Mouse (Mus musculus): Measurements from ENCODE around the gene Slain1.

Slain1 gene

GRCm38 (mm10) chr14:103649896-103650334 lies at the start of gene Slain1:
TSS of gene Slain1 (plus strand) at chr14:103650228.
- DNase-seq = peak; percentile 98 to 99

GRCm38 (mm10) chr14:103608063-103608462 lies 42.0 kb upstream of the Slain1 start:
- no peak for DNase-seq

DNA sequence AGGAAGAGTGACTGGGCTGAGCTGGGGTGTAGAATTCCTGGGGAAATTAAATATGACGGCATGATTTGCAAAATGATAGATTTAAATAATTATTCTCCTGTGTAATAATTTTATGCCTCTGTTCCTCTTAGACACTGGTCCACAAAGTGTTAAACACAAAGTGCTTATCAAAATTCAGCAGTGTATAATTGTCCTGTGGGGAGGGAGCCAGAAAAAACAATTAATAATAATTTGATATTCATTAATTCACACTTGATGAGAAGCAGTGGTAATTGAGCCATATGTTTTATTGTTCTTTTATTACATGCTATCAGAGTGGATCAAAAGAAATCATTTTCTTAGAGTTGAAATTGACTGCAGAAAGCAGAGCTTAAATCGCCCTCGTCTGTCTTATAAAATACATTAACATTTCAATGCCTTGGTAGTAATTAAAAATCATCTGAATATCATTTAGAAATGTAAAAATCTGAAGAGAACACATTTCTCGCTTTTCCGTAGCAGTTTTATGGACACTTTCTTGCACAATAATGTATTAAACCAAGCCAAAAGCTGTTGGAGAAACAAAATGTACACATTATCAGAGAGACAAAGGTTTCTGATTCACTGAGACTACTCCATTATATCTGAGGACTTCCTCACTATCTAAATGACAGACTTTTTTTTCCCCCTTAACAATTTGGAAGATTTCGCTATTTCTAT lies 36.3 kb upstream of the Slain1 start:
- DNase-seq = no peak

DNA sequence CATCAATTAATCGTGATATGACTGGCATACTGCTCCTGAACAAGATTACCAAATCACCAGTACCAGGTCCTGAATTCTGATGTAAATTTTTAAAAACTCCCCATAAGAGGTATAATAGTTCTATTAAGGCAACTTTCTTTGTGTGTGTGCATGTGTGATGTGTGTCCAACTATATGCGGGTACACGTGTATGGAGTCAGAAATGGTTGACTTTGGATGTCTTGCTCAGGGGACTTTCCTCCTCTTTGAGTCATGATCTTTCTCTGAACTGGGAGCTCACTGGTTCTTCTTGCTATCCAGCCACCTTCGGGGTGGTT lies 35.8 kb upstream of the Slain1 start:
- DNase-seq = no peak

GRCm38 (mm10) chr14:103619756-103620155 lies 30.3 kb upstream of the Slain1 start:
- DNase-seq = no peak

DNA sequence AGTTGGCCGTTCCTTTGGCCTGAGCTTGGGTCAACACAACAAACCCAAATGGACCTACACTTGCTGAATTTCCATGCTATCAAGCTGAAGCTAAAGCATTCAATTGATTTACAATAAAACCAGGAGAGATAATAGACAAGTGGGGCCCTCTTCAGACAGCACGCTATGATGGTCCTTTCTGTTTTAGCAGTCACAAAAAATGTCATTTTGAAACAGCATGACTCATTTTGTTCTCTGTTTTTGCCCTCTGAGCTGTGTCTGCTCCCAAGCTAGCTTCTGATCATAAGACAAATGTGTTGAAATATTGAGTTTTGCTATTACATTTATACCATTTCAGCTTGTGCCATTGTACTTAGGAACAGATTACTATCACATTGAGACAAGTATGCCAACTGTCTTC lies 28.8 kb upstream of the Slain1 start:
- no peak for DNase-seq

DNA sequence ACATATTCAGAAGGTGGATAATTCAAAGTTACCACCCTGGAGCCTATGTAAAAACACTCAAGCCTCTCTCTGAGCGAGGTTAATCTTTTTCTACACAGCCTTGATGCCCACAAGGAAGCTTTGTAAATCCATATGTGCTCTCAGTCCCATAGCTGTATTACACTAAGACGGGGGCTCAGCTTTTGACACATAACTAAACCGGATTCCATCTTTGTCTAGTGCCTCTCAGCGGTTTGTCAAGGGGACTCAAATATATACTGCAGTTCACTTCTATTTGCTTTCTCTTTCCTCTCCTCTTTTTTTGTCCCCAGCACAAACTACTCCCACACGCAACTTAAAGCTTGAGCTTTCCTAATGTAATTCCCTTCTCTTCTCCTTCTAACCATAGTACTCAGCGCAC lies 23.9 kb upstream of the Slain1 start:
- DNase-seq = no peak

DNA sequence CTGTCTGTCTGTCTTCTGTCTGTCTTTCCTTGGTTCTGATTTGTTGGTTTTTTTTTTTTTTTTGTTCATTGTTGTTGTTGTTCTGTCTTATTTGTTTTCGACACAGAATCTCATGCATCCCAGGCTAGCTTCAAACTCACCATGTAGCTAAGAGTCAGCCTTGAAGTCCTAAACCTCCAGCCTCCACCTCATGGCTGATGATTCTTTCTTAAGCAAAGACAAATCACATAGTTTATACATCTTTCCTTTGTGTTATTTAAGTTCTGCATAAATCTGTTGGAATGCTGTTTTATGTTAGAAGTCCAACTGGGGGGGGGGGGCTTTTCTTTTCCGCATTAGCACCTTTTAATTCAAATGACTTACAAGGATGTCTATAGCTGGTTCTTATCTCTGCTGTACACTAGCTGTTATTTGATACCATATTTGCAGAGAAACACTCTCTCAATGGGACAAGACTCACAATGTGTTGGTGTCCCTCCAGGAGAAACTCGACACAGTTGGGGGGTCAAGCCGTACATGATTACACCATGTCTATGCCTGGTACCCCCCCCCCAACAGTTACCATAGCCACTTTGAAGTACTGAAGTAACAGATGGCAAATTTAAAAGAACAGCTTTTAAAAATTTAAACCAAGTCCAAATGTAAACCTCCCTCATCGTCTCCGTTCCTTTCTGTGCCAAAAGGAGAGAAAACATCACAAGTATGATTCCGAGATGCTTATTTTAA lies 20.2 kb upstream of the Slain1 start:
- no peak for DNase-seq

- peak; percentile 32 to 45 for DNase-seq
Observed at GRCm38 (mm10) chr14:103630545-103630944, 19.5 kb upstream of the Slain1 start.

DNA sequence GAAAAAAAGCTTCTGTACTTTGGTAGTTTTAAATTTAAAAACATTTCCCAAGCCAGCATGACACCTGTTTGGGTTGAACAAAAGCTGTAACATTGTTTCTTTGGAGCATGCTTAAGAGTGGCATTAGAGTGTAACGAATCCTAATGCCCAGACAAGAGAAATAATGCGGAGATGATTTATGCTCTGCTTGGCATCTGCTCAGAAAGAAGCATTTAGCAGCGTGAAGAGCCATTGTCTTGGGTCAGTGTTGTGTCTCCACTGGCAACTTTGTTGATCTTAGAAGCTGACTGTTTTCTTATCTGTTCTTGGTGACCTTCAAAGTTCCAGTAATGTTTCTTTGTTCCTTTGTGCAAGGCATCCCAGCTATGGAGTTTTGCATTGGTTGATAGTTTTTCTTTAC lies 6.1 kb upstream of the Slain1 start:
- no peak for DNase-seq

GRCm38 (mm10) chr14:103647981-103648380 lies 2.0 kb upstream of the Slain1 start:
- DNase-seq = no peak

DNA sequence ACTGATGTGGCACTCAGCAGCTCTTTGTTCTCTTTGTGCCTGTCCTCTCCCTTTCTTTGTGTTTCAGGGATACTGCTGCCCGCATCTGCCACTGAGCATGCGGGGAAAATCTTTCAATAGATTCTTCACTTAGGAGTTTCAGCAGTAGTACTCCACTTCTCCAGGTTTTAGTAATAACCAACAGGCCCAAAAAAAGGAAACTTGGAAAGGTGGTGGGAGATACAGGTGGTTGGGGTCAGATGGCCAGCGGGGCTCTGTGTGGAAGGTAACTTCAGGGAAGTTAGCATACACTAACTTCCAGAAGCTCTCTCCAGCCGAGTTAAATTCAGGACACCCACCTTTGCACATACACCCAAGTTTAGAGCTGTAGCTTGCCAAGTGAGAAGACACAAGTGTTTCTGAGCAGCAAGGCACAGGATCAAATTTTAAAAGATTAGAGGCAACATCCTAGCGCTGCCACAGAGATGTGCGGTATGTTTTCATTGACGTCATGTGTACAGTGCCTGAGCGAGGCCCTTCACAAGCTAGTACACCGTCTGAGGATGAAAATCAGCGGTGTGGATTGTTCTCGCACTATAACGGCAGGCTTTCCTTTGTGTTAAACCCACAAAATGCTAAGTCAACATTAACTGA lies 1.3 kb upstream of the Slain1 start:
- DNase-seq = peak; percentile 38 to 61

DNA sequence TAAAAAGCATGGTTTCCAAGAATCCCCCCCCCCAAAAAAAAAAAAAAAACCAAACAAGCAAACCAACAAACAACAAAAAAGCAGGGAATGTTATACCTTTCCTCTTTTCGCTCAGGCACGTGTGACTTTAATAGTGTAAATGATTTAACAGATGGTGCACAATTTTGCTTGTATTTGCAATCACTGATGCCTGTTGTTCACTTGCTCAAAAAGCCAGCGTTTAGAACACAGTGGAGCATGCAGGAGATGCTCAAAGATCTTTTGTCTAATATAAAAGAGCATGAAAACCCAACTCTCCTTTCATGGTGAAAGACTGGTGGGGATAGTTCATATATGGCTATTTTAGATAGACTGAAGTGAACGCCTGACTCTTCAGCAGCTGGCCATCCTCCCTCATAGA lies 726 bp upstream of the Slain1 start:
- no peak for DNase-seq

- peak; percentile 93 for DNase-seq
Observed at GRCm38 (mm10) chr14:103650413-103651101, 529 bp downstream of the Slain1 start.

DNA sequence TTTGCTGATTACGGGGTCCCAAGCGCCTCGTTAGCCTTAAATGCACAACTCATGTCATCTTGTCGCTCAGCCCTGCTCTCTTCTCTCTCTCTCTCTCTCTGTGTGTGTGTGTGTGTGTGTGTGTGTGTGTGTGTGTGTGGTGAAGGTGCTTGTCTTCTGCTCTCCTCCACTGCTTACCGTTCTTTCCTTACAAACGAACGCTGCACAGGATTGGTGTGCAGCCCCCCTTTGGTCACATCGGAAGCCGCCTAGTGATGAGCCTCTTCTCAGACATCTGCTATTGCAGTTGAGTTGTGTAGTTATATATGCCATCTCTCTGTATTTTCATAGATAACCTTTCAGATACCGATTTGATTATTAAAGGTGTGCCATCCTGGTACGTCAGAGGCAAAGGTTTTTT lies 1.1 kb downstream of the Slain1 start:
- no peak for DNase-seq

GRCm38 (mm10) chr14:103651562-103651961 lies 1.5 kb downstream of the Slain1 start:
- no peak for DNase-seq

DNA sequence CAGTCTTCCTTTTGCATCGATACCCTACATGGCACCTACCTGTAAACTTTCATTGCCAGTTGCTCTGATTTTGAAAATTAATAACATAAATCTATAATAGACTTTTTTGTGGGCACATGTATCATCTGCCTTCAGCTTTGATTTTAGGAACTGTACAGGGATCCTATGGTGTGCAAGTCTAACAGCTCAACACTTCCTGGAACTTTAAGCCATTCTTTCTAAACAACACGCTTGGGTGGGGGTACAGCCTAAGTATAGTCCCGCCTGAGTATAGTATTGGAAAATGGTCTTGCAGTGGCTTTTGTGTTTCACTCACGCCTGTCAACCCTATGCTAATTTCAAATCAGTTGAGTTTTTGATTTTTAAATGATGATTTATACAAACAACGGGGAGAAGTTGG lies 2.5 kb downstream of the Slain1 start:
- no peak for DNase-seq

DNA sequence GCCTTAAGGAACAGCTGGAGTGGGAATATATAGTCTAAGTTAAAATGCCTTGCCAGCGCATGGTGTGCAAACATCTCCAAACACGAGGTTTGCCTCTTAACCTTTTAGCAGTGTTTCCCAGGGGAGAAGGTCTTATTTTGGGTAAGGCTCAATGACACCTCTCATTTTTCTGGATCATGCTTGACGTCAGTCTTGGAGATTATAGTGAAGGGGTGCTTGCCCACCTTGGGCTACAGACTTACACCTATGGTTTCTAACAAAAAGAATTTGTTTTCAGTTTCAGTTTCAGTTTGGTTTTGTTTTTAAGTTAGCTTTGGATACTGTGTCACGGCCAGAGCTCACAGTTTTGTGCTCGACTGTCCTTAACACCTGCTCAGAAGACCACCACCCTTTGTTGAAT lies 3.8 kb downstream of the Slain1 start:
- DNase-seq = no peak

DNA sequence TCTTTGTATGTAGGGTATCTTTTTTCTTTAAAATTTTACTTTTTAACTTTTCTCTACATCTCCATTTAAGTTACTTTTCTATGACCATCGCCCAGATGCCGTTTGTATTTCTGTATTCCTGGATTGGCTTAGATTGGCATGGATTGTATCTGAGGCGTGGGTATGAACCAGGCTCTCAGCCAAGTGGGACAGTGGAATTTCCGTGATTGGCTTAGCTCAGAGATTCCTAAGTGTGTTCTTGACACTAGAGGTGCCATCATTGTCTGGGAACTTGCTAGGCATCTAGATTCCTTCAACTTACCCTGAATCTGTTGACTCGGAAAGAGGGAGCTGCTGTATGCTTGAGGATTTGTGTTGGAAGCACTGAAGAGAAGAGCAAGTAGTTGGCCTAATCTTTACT lies 5.4 kb downstream of the Slain1 start:
- peak; percentile 56 to 61 for DNase-seq

GRCm38 (mm10) chr14:103657876-103658275 lies 7.8 kb downstream of the Slain1 start:
- no peak for DNase-seq

GRCm38 (mm10) chr14:103663026-103663425 lies 13.0 kb downstream of the Slain1 start:
- no peak for DNase-seq

DNA sequence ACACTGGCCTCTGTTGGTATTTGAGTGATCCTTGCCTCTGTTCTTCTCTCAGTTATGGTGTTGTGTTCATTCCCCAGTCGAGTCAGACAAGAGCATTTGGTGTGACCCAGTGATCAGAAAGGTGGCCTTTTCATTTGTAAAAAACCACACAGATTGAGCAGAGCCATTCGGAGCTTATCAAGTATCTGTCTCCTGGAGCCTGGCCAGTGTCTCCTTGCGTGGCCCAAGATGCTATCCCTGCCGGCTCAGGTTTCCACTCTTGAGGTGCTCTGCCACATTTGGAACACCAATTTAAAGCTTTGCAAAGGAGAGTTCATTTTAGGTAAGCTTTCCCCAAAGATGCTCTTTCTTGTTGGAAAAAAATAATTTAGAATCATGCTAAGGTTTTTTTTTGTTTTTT lies 14.4 kb downstream of the Slain1 start:
- peak; percentile 62 to 69 for DNase-seq

- no peak for DNase-seq
Observed at GRCm38 (mm10) chr14:103666347-103666954, 16.4 kb downstream of the Slain1 start.
